Mouse (Mus musculus): ENCODE data around the gene Fcho1. TPM values are rescaled to one million over a fixed set of nuclear protein-coding genes. Genes with fewer than 3 reads are reported as not detected.

Fcho1 gene
- polyA plus RNA-seq, 1 experiment: not detected

GRCm38 (mm10) chr8:71680471-71680870 lies 45.0 kb downstream of the Fcho1 start:
- peaks cover 28% of the 10 kb centered on the region for H3K4me1 ChIP-seq (ENCODE audit: control insufficient read depth, insufficient read depth, insufficient read length, low read length)
- peak overlapping the region; percentile 5; the same call in 1 of the 2 replicates for H3K27ac ChIP-seq (replicated peaks; ENCODE audit: low read depth, low read length)
- H3K4me3 ChIP-seq (ENCODE audit: insufficient read depth, low read depth, low read length): no peak overlapping the region

GRCm38 (mm10) chr8:71679550-71680168 lies 45.9 kb downstream of the Fcho1 start:
- Histone ChIP-seq H3K4me1 (ENCODE audit: control insufficient read depth, insufficient read depth, insufficient read length, low read length) (peaks cover 32% of the 10 kb centered on the region), H3K4me3 (ENCODE audit: insufficient read depth, low read depth, low read length) (no peak overlapping the region; the same call in 1 of the 2 replicates)

GRCm38 (mm10) chr8:71679116-71679515 lies 46.4 kb downstream of the Fcho1 start:
- Histone ChIP-seq H3K4me3 (ENCODE audit: insufficient read depth, low read depth, low read length) (no peak overlapping the region), H3K4me1 (ENCODE audit: control insufficient read depth, insufficient read depth, insufficient read length, low read length) (peaks cover 32% of the 10 kb centered on the region), H3K27ac (replicated peaks; ENCODE audit: low read depth, low read length) (no peak overlapping the region)

More at GRCm38 (mm10) chr8:71679550-71680168, 45.9 kb downstream of the Fcho1 start:
- H3K27ac ChIP-seq (replicated peaks; ENCODE audit: low read depth, low read length): no peak overlapping the region

GRCm38 (mm10) chr8:71678216-71678615 lies 47.3 kb downstream of the Fcho1 start:
- Histone ChIP-seq H3K4me3 (ENCODE audit: insufficient read depth, low read depth, low read length) (0 out of 2 replicates have a peak overlapping the region, but pooled peaks have one; percentile 66), H3K27ac (replicated peaks; ENCODE audit: low read depth, low read length) (no peak overlapping the region)

GRCm38 (mm10) chr8:71677555-71677954 lies 48.0 kb downstream of the Fcho1 start:
- Histone ChIP-seq H3K27ac (replicated peaks; ENCODE audit: low read depth, low read length) (peak overlapping the region; percentile 97), H3K4me1 (ENCODE audit: control insufficient read depth, insufficient read depth, insufficient read length, low read length) (peaks cover 32% of the 10 kb centered on the region), H3K4me3 (ENCODE audit: insufficient read depth, low read depth, low read length) (peak overlapping the region; percentile 66)

More at GRCm38 (mm10) chr8:71678216-71678615, 47.3 kb downstream of the Fcho1 start:
- H3K4me1 ChIP-seq (ENCODE audit: control insufficient read depth, insufficient read depth, insufficient read length, low read length): peaks cover 32% of the 10 kb centered on the region

- Histone ChIP-seq H3K4me3 (ENCODE audit: insufficient read depth, low read depth, low read length) (peak overlapping the region; percentile 66), H3K27ac (replicated peaks; ENCODE audit: low read depth, low read length) (peak overlapping the region; percentile 97), H3K4me1 (ENCODE audit: control insufficient read depth, insufficient read depth, insufficient read length, low read length) (peaks cover 32% of the 10 kb centered on the region)
Observed at GRCm38 (mm10) chr8:71676803-71677202, 48.7 kb downstream of the Fcho1 start.

GRCm38 (mm10) chr8:71676020-71676741 lies 49.3 kb downstream of the Fcho1 start, which contains the start of gene Jak3:
Gene Jak3 (plus strand): TSS chr8:71676296.
- peaks cover 33% of the 10 kb centered on the region for H3K4me1 ChIP-seq (ENCODE audit: control insufficient read depth, insufficient read depth, insufficient read length, low read length)
- peak within 1 kb of the TSS; percentile 66 for H3K4me3 ChIP-seq (ENCODE audit: insufficient read depth, low read depth, low read length)
- peak within 1 kb of the TSS; percentile 97 for H3K27ac ChIP-seq (replicated peaks; ENCODE audit: low read depth, low read length)

GRCm38 (mm10) chr8:71675456-71676019 lies 50.0 kb downstream of the Fcho1 start:
- peak overlapping the region; percentile 97 for H3K27ac ChIP-seq (replicated peaks; ENCODE audit: low read depth, low read length)
- peaks cover 34% of the 10 kb centered on the region for H3K4me1 ChIP-seq (ENCODE audit: control insufficient read depth, insufficient read depth, insufficient read length, low read length)
- peak overlapping the region; percentile 66 for H3K4me3 ChIP-seq (ENCODE audit: insufficient read depth, low read depth, low read length)

GRCm38 (mm10) chr8:71674071-71674470 lies 51.4 kb downstream of the Fcho1 start:
- H3K4me3 ChIP-seq (ENCODE audit: insufficient read depth, low read depth, low read length): no peak overlapping the region
- no peak overlapping the region for H3K27ac ChIP-seq (replicated peaks; ENCODE audit: low read depth, low read length)
- H3K4me1 ChIP-seq (ENCODE audit: control insufficient read depth, insufficient read depth, insufficient read length, low read length): peaks cover 30% of the 10 kb centered on the region

GRCm38 (mm10) chr8:71672168-71672735 lies 53.3 kb downstream of the Fcho1 start:
- H3K4me3 ChIP-seq (ENCODE audit: insufficient read depth, low read depth, low read length): no peak overlapping the region; the same call in 1 of the 2 replicates
- H3K27ac ChIP-seq (replicated peaks; ENCODE audit: low read depth, low read length): no peak overlapping the region
- H3K4me1 ChIP-seq (ENCODE audit: control insufficient read depth, insufficient read depth, insufficient read length, low read length): peaks cover 18% of the 10 kb centered on the region

- peak within 1 kb of the TSS; percentile 60 for H3K4me3 ChIP-seq (ENCODE audit: insufficient read depth, low read depth, low read length)
- H3K27ac ChIP-seq (replicated peaks; ENCODE audit: low read depth, low read length): peak within 1 kb of the TSS; percentile 42; the same call in 1 of the 2 replicates
- H3K4me1 ChIP-seq (ENCODE audit: control insufficient read depth, insufficient read depth, insufficient read length, low read length): peaks cover 18% of the 10 kb centered on the region
Observed at GRCm38 (mm10) chr8:71671549-71671965, 54.0 kb downstream of the Fcho1 start, which contains the start of gene Unc13a. Gene Unc13a (minus strand): TSS chr8:71671757.

GRCm38 (mm10) chr8:71670621-71671548 lies 54.6 kb downstream of the Fcho1 start:
- Histone ChIP-seq H3K4me1 (ENCODE audit: control insufficient read depth, insufficient read depth, insufficient read length, low read length) (peaks cover 18% of the 10 kb centered on the region), H3K4me3 (ENCODE audit: insufficient read depth, low read depth, low read length) (peak overlapping the region; percentile 60), H3K27ac (replicated peaks; ENCODE audit: low read depth, low read length) (no peak overlapping the region)

GRCm38 (mm10) chr8:71670198-71670597 lies 55.3 kb downstream of the Fcho1 start:
- H3K4me1 ChIP-seq (ENCODE audit: control insufficient read depth, insufficient read depth, insufficient read length, low read length): peaks cover 12% of the 10 kb centered on the region
- no peak overlapping the region for H3K27ac ChIP-seq (replicated peaks; ENCODE audit: low read depth, low read length)
- H3K4me3 ChIP-seq (ENCODE audit: insufficient read depth, low read depth, low read length): no peak overlapping the region
